Mouse (Mus musculus) thymus, postnatal 10 days (tissue): ENCODE data around the gene Dnaaf3.
A peak's percentile ranks its signal among the peaks of the same experiment; 100 is the strongest.
"Not testable (repeated sequence)": the region's sequence is repeated elsewhere in the genome, so short reads cannot be mapped to it uniquely, and the experiment has no call there.

Source experiments
- DNase-seq, 2 experiments: peaks; one replicate each; pipeline ENCODE4 v3.0.0; 2021; ENCODE audit warnings: low spot score in 2 of 2

Gene Dnaaf3

GRCm38 (mm10) chr7:4532005-4532729 is at the start of gene Dnaaf3:
Gene Dnaaf3 (minus strand): TSS chr7:4532453.
- no peak for DNase-seq

- DNase-seq, result not testable (repeated sequence)
Measured at GRCm38 (mm10) chr7:4581481-4581880, 49.2 kb upstream of the Dnaaf3 start.

GRCm38 (mm10) chr7:4572361-4572760 is 40.1 kb upstream of the Dnaaf3 start:
- not testable (repeated sequence) for DNase-seq

- DNase-seq, result no peak
Measured at GRCm38 (mm10) chr7:4562660-4563059, 30.4 kb upstream of the Dnaaf3 start.

DNA sequence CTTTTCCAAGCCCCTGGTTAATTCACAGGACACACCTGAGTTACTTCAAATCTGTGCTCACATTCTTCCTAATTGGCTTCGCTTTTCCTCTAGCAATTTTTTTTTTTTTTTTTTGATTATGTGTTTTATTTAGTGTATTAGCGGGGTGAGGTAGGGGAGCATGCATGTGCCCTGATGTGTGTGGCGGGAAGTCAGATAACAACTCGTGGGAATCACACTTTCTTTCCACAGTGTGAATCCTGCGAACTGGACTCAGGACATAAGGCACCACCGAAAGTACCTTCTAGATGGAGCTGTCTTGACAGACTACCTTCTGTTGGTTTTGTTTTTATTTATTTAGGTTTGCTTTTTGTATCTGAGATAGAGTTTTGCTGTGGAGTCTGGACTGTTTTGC is 24.9 kb upstream of the Dnaaf3 start:
- no peak for DNase-seq

DNA sequence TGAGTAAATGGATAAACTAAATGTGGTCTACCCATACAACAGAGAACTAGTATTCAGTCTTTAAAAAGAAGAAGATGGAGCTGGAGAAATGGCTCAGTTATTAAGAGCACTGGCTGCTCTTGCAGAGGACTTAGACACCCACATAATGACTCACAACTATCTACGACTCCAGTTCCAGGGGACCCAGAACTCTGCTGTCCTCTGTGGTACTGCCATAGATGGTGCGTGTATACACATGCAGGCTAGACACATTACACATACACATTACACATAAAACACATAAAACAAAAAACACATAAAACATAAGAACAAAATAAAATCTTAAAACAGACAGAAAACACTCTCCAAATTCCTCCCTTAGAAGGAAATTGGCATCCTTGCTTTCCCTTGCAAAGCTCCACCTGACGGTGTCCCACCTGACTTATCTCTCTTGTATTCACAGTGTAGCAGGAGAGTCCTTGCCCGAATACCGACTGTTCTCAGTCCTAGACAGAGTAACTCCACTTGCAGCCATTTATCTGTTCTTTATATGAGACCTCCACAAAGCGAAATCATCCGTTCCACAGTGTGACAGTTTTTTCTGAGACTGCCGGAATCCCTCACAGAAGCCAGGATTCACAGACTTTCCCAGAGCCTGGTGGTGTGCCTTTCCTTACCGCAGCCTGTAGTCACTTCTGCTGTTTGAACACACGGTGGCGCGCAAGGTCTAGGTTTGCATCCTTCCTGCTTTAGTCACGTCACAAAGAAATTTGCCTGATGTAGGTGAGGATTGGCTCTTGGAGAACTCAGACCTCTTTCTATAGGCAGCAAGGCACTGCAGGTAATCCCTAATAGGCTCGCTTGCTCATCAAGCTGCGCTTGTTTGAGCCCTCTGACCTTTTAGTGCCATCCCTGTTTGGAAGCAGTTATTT is 24.3 kb upstream of the Dnaaf3 start:
- peak; percentile 24 to 78 for DNase-seq

GRCm38 (mm10) chr7:4547221-4547641 is 15.0 kb upstream of the Dnaaf3 start, which contains the start of gene Syt5:
Gene Syt5 (minus strand): TSS chr7:4547541.
- DNase-seq, result no peak

DNA sequence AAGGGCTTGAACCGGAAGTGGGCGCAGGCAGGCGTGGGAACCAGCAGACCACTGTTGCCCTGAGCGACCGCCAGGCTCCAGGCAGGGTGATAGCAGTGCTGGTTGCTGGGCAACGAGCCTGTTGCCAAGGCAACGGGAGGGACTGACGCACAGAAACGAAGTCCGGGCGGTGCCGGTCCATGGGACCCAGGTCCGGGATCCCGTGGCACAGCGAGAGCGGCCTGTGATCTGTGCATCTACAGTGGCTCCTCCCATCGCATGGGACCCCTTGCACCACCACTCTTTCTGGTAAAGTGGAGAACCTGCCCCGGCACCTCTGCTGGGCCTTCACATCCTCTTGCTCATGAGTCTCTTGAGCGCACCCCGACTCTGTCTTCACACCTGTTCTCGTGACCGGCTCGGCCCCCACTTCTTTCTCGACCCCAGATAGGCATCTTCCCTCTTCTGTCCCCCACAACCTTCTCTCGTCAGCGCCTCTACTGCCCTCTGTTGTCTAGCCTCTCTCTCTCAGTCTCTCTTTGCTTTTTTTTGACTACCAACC is 14.4 kb upstream of the Dnaaf3 start:
- DNase-seq, result no peak

DNA sequence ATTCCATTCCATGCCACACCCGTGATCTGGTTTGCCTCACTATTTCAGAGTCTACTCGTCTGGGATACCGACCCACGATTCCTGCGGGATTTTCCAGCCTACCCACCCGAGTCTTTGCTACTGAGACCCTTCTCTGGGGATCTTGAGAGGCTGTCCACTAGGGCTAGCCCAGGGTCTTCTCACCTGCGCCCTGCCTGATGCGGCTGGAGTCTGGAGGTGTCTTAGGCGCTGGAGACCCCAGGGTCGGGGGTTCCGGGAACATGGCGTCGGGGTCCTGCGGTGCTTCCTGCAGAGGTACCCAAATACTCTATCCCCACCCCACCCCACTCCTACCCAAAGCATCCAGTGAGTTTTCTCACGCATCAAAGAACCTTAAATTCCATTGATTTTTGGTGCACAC is 13.8 kb upstream of the Dnaaf3 start:
- DNase-seq, result no peak

DNA sequence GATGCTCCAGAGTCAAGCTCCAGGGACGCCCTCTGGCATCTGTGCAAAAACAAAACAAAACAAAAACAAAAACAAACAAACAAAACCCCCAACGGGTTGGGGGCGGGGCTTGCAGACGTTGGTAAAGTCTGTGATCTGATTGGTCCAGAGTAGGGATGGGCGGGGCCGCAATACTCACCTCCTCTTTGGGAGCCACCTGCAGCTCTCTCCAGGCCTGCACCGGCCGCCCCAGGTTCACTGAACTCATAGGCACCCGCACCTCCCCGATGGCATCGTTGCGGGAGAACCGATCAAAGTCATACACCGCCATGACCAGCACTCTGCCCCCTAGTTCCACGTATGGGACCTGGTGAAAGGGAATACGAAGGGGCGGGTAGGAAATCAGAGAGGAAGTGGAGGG is 9.8 kb upstream of the Dnaaf3 start:
- no peak for DNase-seq

GRCm38 (mm10) chr7:4541344-4541743 is 9.1 kb upstream of the Dnaaf3 start:
- no peak for DNase-seq

- no peak for DNase-seq
Measured at GRCm38 (mm10) chr7:4539019-4539418, 6.8 kb upstream of the Dnaaf3 start.

DNA sequence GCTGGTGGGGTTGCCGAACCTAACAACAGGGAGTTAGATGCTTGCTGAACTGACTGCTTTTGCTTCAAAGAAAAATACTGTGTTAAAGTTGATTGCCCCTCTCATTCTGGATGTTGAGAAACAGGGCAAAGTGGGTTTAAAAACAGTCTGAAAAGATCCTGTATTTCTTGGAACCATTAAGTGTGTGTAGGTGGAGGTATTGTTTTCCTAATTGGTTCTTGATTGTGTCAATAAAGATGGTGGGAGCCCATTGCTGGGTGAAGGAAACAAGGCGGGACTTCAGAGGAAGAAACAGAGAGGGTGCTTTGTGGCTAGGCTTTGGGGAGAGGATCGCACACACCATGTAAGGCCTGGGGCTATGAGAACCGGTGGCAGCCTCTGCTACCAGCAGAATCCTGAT is 4.9 kb upstream of the Dnaaf3 start:
- DNase-seq, result no peak

DNA sequence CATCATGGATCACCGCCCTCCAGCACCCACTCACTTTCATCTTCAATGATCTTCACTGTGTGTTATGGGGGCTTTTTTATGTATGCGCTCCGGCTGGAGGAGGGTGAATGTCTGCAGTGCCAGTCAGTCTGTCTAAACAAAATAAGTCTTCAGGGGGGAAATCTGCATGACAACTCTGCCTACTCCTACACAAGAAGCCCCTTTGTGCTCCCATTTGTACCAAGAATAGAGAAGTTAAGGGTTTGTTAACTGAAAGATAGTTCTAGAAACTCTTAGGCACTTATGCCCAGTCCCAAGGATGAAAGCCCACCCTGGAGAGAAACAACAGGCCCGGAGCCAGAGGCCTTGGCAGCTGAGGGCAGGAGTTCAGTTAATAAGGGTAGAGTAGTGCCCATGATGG is 4.1 kb upstream of the Dnaaf3 start:
- DNase-seq, result no peak

DNA sequence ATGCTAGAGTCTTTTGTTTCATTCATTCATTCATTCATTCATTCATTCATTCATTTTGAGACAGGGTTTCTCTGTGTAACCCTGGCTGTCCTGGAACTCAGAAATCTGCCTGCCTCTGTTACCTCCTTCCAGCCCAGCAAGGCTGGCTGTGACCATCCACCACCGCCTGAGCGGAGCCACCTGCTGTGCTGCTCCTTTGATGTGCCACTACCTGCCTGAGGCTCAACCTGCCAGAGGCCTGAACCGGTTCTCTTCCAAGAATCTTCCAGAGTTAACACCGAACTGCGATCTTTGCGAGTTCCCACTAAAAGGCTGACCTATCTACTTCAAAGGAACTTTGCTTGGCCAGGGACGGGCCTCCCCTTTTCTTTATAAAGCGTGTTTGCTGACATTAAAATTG is 2.1 kb downstream of the Dnaaf3 start:
- not testable (repeated sequence) for DNase-seq

GRCm38 (mm10) chr7:4527302-4527689 is 5.0 kb downstream of the Dnaaf3 start:
- DNase-seq, result no peak

DNA sequence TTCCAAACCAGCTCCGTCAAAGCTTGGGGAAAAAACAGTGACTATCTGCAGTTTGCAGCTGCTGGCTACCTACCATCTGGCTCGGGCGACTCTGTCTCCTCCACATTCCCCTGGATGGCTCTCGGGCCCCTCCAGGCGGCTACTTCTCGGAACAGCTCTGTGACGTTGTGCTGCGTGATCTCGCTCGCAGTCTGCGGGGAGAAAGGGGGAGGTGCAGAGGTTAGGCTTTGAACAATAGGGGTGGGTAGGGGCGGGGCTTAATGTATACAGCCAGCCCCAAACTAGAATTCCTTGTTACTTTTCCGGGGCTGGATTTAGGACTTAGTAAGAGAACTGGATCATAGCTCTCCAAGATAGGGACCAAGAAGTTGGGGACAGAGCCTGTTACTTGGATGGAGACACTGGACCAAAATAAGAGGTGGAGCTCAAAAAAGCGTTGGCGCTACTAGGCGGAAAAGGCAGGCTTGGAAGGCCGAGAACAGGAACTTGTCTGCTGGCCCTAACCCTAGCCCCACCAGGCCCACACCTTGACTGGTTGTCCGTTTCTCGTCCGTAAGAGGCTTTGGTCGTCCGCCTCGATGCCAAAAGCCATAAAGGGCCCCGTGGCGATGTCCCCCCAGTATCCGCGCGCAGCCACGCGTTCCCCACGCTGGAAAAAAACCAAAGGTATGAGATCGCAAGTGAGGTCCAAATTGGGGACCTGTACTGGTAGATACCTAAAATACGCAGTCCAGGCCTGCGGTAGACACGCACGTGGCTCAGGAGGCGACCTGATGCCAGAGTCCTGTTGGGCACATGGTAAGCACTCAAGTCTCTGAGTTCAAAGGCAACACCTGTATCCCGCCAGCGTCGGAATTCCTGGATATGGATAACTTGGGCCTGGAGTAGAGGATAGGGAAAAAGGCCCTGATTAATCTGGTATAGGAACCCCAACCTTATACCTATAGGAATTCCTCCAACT is 5.6 kb downstream of the Dnaaf3 start:
- peak; percentile 62 to 71 for DNase-seq

DNA sequence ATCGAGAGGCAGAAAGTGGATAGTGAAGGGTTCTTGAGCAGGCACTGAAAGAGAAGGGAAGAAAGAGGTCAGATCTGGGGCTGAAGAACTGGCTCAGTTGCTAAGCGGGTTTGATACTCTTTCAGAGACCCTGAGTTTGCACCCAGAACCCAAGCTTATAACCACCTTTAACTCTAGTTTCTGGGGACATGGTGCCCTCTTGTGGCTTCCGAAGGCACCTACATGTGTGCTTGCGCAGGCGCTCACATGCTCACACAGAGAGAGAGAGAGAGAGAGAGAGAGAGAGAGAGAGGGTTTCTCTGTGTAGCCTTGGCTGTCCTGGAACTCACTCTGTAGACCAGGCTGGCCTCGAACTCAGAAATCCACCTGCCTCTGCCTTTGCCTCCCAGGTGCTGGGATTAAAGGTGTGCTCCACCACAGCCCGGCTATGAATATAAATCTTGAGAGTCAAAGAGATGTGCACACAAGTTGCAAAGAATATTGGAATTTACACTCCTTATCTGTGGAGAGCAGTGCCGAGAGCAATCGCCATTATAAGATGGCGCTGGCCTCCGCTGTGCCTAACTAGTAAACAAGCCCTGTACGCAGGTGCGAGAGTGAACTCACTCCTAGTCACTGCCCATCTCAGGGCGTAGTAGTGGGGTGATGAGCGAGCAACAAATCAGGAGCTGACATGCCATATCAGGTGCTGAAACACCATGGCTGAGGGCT is 7.9 kb downstream of the Dnaaf3 start, which contains the start of gene Tnni3:
Tnni3 (minus strand) TSS at position 18 of the 711 bp plus-strand sequence.
- DNase-seq, result peak in 1 of 2 experiments; percentile 54

DNA sequence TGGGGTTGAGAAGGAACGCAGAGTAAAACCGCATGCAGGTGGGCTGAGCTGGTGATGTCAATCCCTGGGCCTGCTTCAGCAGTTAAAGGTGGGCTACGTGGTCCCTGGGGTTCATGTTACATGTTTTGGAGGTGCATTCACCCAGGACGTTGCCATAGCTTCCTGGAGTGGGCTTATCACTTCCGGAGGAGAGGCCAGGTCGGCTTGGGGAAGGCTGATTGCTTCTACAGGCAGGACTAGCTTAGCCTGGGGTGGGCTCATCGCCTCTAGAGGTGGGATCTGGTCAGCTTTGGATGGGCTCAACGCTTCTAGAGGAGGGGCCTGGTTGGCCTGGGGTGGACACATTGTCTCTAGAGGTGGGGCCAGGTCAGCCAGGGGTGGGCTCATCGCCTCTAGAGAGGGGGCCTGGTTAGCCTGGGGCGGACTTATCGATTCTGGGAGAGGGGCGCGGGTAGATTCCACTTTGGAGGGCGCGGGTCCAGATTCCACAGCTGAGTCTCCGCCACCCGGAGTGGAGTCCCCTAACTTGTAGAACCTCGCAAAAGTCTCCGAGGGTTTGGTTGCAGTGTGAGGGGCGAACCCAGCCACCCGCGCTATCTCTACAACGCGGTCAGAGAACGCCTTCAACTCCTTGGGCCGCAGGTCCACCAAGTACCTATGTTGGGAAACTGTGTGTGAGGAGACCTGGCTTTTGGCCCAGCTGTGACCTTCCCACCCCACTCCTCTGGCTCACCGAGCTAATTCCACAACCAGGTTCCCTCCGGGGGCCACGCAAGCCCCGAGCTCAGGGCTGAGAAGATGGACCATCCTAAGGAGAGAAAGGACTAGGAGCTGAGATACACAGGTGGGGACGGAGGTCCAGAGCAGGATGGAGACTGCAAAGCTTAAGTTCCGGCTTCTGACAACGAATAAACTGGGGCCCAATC is 8.8 kb downstream of the Dnaaf3 start:
- no peak for DNase-seq

DNA sequence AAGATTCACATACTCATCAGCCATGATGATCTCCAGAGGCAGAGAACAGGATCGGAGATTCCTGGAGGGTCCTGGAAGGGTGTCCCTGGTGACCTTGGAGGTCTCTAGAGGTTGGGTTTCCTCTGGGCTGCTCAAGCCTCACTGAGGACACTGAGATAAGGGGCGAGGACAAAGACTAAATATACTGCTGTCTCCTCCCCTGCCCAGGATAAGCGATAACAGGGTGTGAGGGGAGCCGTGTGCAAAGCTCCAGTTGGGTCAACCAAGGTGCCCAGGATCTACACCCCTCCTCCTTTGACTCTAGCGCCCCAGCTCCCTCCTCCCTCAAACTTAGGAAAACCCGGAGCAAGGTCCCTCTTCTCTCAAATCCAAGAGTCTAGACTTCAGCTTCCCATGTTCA is 10.0 kb downstream of the Dnaaf3 start:
- DNase-seq, result no peak
